Mouse (Mus musculus) embryonic facial prominence, embryonic 11.5 days (tissue): ENCODE data around the gene Kifc5b. TPM values are rescaled to one million over a fixed set of nuclear protein-coding genes. Genes with fewer than 3 reads are reported as not detected.
"Not testable (repeated sequence)": the region's sequence is repeated elsewhere in the genome, so short reads cannot be mapped to it uniquely, and the experiment has no call there.

Experiments
- ATAC-seq: fragments of 200-750 bp; cut with Nextera tagmentation; replicated peaks from 2 replicates; pipeline ENCODE4 v1.8.0; 2017; ENCODE audit warnings: low read depth; ENCODE audit not compliant: insufficient number of reproducible peaks, low FRiP score, low TSS enrichment
- DNase-seq: peaks from one replicate; pipeline ENCODE4 v3.0.0-alpha.2; 2015; ENCODE audit warnings: low spot score
- H3K27ac ChIP-seq: fragments of 300-500 bp; sonication (generic); replicated peaks from 2 replicates; pipeline ENCODE4 v1.5.1; 2014; ENCODE audit warnings: mild to moderate bottlenecking, low read depth, low read length, control low read depth
- H3K27me3 ChIP-seq: fragments of 300-500 bp; sonication (generic); 2 replicates; pipeline ENCODE4 v1.6.1; 2014; ENCODE audit warnings: mild to moderate bottlenecking, low read length, moderate library complexity, mixed read lengths; ENCODE audit not compliant: control insufficient read depth, insufficient read depth
- H3K36me3 ChIP-seq: fragments of 300-500 bp; sonication (generic); replicated peaks from 2 replicates; pipeline ENCODE4 v1.6.1; 2014; ENCODE audit warnings: low read depth, mild to moderate bottlenecking, low read length, moderate library complexity, mixed read lengths; ENCODE audit not compliant: control insufficient read depth, insufficient read depth
- H3K4me1 ChIP-seq: fragments of 300-500 bp; sonication (generic); 2 replicates; pipeline ENCODE4 v1.6.1; 2014; ENCODE audit warnings: low read length, mixed read lengths; ENCODE audit not compliant: control insufficient read depth, insufficient read depth
- H3K4me2 ChIP-seq: fragments of 300-500 bp; sonication (generic); 2 replicates; pipeline ENCODE4 v1.6.1; 2014; ENCODE audit warnings: low read depth, mild to moderate bottlenecking, control low read depth, low read length, moderate library complexity
- H3K4me3 ChIP-seq: fragments of 300-500 bp; sonication (generic); 2 replicates; pipeline ENCODE4 v1.5.1; 2014; ENCODE audit warnings: low read depth, low read length, control low read depth
- H3K9ac ChIP-seq: fragments of 300-500 bp; sonication (generic); replicated peaks from 2 replicates; pipeline ENCODE4 v1.6.1; 2014; ENCODE audit warnings: mild to moderate bottlenecking, control low read depth, low read length
- H3K9me3 ChIP-seq: fragments of 300-500 bp; sonication (generic); replicated peaks from 2 replicates; pipeline ENCODE4 v1.6.1; 2016; ENCODE audit warnings: mild to moderate bottlenecking, low read length, inconsistent platforms, mixed read lengths; ENCODE audit not compliant: control insufficient read depth
- WGBS: fragments of 180-500 bp; shearing (Covaris S2); extraction: QIAGEN DNeasy Blood & Tissue Kit; methylation state at CpG from one replicate; pipeline ENCODE4 v1.1.7; 2014; 5-methylcytosine and 5-hydroxymethylcytosine counted together
- polyA plus RNA-seq: library from polyadenylated mRNA; unstranded; fragments of >200 nt; fragmentation: Nextera tagmentation; extraction: Ambion mirVana; gene quantifications from 2 replicates; pipeline ENCODE4 v1.2.1, GENCODE M21; 2014

The Kifc5b gene
- polyA plus RNA-seq, 1 experiment from 2014 or later, result 3.9 TPM

DNA sequence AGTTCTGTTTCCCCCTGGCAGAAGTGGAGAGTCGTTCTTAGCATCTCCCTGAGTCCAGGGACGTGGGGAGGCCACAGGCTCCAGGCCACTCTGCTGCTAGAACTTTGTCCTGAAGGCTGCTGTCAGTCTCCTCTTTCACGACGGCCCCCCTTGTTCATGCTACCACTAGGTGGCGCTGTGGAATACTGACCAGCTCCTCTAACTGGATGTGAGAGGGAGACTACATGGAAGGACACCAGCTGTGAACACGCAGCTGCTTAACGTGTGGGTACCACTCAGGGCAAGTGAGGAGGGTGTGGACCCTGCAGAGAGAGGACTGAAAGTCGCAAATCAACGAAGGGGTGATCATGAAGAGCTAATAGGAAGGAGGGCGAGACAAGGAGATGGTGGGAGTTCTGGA lies 21.3 kb upstream of the Kifc5b start:
- Histone ChIP-seq H3K36me3 (no peaks in the 10 kb centered on the region), H3K4me2 (no peak overlapping the region), H3K27ac (no peak overlapping the region), H3K4me1 (no peaks in the 10 kb centered on the region), H3K9me3 (no peaks in the 10 kb centered on the region), H3K27me3 (no peaks in the 10 kb centered on the region), H3K9ac (no peak overlapping the region), H3K4me3 (no peak overlapping the region)
- ATAC-seq, result peak; percentile 51; the same call in 1 of the 2 replicates
- WGBS, result 16% methylated on average over 10 of the region's 10 CpGs
- peak; percentile 78 for DNase-seq

DNA sequence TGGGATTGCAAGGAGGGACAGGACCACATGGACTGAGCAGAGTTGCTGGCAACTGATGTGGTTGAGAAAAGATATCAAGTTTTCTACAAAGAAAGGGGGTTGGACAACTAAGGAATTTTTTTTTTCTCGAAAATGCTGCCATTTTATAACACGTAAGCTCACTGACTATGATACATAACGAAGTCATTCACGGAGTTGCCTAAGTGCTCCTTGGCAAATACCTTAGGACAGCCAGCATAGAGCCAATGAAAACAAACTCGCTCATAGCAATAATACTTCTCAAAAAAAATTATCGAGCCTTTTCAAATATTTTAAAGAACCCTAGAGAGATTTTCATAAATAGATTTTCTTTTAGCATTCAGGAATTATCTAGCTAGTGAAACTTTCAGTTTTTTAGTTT lies 16.0 kb upstream of the Kifc5b start:
- H3K27me3 ChIP-seq, result no peaks in the 10 kb centered on the region
- ATAC-seq (no peak), DNase-seq (no peak)
- no peak overlapping the region for H3K27ac ChIP-seq
- WGBS, result 83% methylated on average over 6 of the region's 6 CpGs
- H3K36me3 ChIP-seq, result no peaks in the 10 kb centered on the region
- H3K4me3 ChIP-seq, result no peak overlapping the region
- no peaks in the 10 kb centered on the region for H3K4me1 ChIP-seq
- no peak overlapping the region for H3K4me2 ChIP-seq
- no peaks in the 10 kb centered on the region for H3K9me3 ChIP-seq
- no peak overlapping the region for H3K9ac ChIP-seq

DNA sequence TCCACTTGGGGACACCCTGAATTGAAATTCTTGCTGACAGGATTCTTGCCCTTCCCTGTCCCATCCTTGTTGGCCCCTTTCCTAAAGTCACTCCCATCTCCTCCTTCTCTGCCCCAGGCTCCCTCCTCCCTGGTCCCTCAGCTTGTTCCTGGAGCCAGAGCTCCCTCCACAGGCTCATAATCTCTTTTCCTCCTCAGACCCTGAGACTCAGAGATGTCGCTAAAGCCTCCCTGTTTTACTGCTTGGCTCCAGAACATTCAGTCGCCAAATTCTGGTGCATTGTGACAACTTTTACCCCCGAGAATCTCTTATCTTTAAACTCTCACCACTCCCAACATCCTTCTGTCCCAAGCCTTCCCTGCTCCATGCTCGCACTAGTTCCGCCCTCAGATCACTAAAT lies 12.6 kb upstream of the Kifc5b start:
- ATAC-seq, result no peak
- H3K27me3 ChIP-seq, result no peaks in the 10 kb centered on the region
- no peak overlapping the region for H3K4me3 ChIP-seq
- no peaks in the 10 kb centered on the region for H3K4me1 ChIP-seq
- no peak overlapping the region for H3K27ac ChIP-seq
- 62% methylated on average over 5 of the region's 5 CpGs for WGBS
- DNase-seq, result no peak
- H3K4me2 ChIP-seq, result no peak overlapping the region
- H3K9me3 ChIP-seq, result no peaks in the 10 kb centered on the region
- H3K9ac ChIP-seq, result no peak overlapping the region
- H3K36me3 ChIP-seq, result no peaks in the 10 kb centered on the region

DNA sequence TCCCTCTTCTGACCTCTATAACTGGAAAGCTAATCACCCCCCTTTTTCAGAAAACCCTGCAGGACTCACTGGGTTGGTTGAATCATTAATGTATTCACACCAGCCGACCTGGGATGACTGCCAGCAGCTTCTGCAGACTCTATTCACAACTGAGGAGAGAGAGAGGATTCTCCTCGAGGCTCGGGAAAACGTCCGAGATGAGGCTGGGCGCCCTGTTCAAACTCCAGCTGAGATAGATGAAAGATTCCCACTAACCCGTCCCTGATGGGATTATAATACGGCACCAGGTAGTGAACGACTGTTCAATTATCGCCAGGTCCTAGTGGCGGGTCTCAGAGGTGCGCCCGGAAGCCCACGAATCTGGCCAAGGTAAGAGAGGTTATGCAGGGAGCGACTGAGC lies 9.4 kb upstream of the Kifc5b start:
- not testable (repeated sequence) for H3K27ac ChIP-seq, ATAC-seq, H3K4me1 ChIP-seq, H3K9ac ChIP-seq, H3K4me2 ChIP-seq, H3K4me3 ChIP-seq, H3K9me3 ChIP-seq, H3K36me3 ChIP-seq, DNase-seq, H3K27me3 ChIP-seq
- 94% methylated on average over 14 of the region's 15 CpGs for WGBS

DNA sequence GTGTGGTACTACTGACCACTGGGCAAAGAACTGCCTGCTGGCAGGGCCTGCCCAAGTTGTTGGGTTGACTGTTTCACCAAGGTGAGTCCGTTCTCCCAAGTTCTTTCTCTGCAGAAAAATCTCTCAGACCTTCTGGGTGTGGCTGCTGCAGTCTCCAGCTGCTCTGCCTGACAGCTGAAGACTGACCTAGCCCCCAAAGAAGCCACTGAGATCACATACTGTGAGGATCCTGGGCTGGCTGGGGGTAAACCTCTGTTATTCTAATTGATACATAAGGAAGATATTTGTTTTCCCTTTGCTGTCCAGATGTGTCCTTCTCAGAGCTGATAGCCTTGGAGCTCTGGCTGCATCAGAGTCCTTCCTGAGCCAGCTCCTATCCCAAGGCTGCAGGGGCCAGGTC lies 1.6 kb upstream of the Kifc5b start:
- no peak for ATAC-seq
- H3K4me2 ChIP-seq, result no peak overlapping the region
- no peak for DNase-seq
- no peaks in the 10 kb centered on the region for H3K27me3 ChIP-seq
- H3K4me1 ChIP-seq, result no peaks in the 10 kb centered on the region
- H3K27ac ChIP-seq, result no peak overlapping the region
- no peaks in the 10 kb centered on the region for H3K36me3 ChIP-seq
- H3K9me3 ChIP-seq, result no peaks in the 10 kb centered on the region
- no peak overlapping the region for H3K9ac ChIP-seq
- 43% methylated on average over 1 of the region's 1 CpGs for WGBS
- H3K4me3 ChIP-seq, result no peak overlapping the region

DNA sequence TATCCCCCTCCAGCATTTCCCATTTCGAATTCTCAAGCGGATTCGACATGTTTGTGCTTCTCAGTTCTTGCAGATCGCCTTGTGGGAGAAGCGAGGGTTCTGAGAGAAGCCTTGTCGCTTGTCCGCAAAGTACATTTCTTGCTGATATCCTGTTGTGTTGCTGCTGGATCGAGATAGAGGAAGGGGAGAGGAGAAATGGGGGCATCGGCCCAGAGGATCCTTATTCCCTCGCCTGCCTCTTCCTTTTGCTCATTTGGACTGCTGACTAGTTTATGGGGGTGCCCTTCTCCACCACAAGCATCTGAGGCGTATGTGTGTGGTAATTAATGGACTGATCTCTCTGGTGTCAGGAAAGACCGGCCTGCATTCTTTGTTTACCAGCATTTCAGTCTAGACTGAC lies 669 bp downstream of the Kifc5b start:
- Histone ChIP-seq H3K4me2 (peak overlapping the region; percentile 54), H3K27ac (0 out of 2 replicates have a peak overlapping the region, but pooled peaks have one; percentile 41), H3K9ac (peak overlapping the region; percentile 70), H3K4me3 (peak overlapping the region; percentile 65)
- WGBS, result 3% methylated on average over 12 of the region's 12 CpGs
- not testable (repeated sequence) for H3K9me3 ChIP-seq, H3K27me3 ChIP-seq, ATAC-seq, H3K36me3 ChIP-seq, H3K4me1 ChIP-seq, DNase-seq

DNA sequence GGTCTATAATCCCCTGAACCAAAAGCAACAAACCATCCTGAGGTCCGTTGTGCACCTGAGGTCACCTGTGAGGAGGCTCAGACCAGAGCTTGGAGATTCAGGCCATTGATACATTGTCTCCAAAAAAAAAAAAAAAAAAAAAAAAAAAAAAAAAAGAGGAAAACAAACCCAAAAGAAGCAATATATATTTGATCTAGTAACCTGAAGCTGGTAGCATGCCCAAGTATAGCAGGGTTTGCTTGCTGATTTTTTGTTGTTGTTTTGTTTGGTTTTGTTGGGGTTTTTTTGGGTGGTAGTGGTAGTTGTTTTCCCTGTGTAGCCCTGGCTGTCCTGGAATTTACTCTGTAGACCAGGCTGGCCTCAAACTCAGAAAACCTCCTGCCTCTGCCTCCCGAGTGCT lies 1.5 kb downstream of the Kifc5b start:
- no peaks in the 10 kb centered on the region for H3K27me3 ChIP-seq
- H3K4me3 ChIP-seq, result peak overlapping the region; percentile 65; the same call in 1 of the 2 replicates
- WGBS, result 68% methylated on average over 2 of the region's 2 CpGs
- H3K9ac ChIP-seq, result no peak overlapping the region
- ATAC-seq (no peak), DNase-seq (no peak)
- no peak overlapping the region for H3K27ac ChIP-seq
- H3K36me3 ChIP-seq, result no peaks in the 10 kb centered on the region
- H3K4me2 ChIP-seq, result peak overlapping the region; percentile 8; the same call in 1 of the 2 replicates
- no peaks in the 10 kb centered on the region for H3K9me3 ChIP-seq
- no peaks in the 10 kb centered on the region for H3K4me1 ChIP-seq

DNA sequence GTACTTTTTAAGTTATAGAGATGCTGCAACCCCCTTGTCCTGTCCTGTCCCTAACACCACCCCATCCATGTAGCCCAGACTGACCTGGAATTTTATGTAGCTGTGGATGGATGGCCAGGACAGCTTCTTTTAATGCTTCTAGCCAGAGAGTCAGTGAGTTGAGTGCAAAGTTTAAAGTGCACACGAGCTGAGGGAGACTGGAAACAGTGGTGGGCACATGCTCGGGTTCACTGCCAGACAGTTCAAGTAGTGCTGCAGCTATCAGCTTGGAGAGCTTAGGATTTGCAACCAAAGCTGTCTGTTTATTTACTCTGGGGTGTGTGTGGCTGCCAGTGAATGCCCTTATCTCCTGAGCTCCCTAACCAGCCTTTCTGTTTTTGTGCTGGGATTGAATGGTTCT lies 2.6 kb downstream of the Kifc5b start:
- H3K9me3 ChIP-seq, H3K4me1 ChIP-seq, ATAC-seq, DNase-seq, H3K36me3 ChIP-seq, H3K4me2 ChIP-seq, H3K9ac ChIP-seq, H3K4me3 ChIP-seq, H3K27ac ChIP-seq, H3K27me3 ChIP-seq: not testable (repeated sequence)
- 71% methylated on average over 2 of the region's 2 CpGs for WGBS
